Mouse (Mus musculus): ENCODE measurements at regions not wholly inside any gene's neighbourhood (a gene's known extent, or its start where the extent isn't known, plus 50 kb on each side); places are given as distances from the start of the nearest gene placed in this dataset.
"Not testable (repeated sequence)": the region's sequence is repeated elsewhere in the genome, so short reads cannot be mapped to it uniquely, and the experiment has no call there.

DNA sequence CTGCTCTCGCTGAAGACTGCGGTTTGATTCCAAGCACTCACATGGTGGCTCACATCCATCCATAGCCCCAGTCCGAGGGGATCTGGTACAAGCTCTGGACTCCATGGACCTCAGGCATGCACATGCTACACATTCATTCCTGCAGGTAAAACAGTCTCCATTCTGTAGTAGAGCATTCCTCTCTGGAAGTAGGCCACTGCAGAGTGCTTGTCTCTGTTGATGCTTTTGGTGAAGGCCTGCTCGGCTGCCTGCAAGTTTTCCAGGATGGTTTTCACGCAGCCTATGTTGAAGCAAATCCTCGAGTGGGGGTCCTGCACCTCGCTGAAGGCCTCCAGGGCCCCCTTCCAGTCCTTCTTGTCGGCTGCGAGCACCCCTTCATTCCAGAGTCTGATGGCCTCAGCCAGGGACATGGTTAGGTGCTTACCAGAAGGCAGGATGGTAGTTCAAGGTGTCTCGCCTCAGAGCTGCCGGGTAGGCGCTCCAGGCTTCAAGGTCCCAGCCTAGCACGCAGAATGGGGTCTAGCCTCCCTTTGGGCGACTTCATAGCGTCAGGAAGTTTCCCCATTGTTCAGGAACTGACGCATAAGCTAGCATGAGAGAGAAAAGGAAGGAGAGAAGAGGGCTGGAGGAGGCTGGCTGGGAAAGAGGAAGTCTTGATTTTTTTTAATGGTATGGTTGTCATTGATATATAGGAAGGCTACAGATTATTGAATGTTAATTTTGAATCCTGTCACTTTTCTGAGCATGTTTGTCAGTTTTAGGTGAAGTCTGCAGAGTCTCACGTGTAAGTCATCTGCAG lies 75.2 kb upstream of the Map3k1 start:
- not testable (repeated sequence) for H3K9me3 ChIP-seq; ATAC-seq; H3K9ac ChIP-seq; H3K27me3 ChIP-seq (replicated peaks); H3K36me3 ChIP-seq; H3K4me1 ChIP-seq (replicated peaks); H3K4me3 ChIP-seq (replicated peaks); H3K27ac ChIP-seq; H3K4me2 ChIP-seq (replicated peaks)
- 83% methylated on average over 17 of the region's 17 CpGs for WGBS

- Histone ChIP-seq H3K27ac (no peak overlapping the region), H3K4me3 (replicated peaks) (no peak overlapping the region), H3K4me1 (replicated peaks) (0 out of 2 replicates have a peak, but pooled peaks cover 3% of the 10 kb centered on the region), H3K4me2 (replicated peaks) (no peak overlapping the region), H3K9me3 (no peaks in the 10 kb centered on the region), H3K36me3 (no peaks in the 10 kb centered on the region), H3K9ac (no peak overlapping the region), H3K27me3 (replicated peaks) (no peaks in the 10 kb centered on the region)
- peak; percentile 43; the same call in 1 of the 2 replicates for ATAC-seq
- WGBS, result 57% methylated on average over 3 of the region's 3 CpGs
These were observed 82.0 kb upstream of the Map3k1 start for GRCm38 (mm10) chr13:111890792-111891191.

GRCm38 (mm10) chr13:111892141-111892540 lies 83.3 kb upstream of the Map3k1 start:
- Histone ChIP-seq H3K4me1 (replicated peaks) (peaks cover 7% of the 10 kb centered on the region; the same call in 1 of the 2 replicates), H3K9me3 (no peaks in the 10 kb centered on the region), H3K36me3 (no peaks in the 10 kb centered on the region), H3K27me3 (replicated peaks) (no peaks in the 10 kb centered on the region), H3K27ac (no peak overlapping the region), H3K9ac (no peak overlapping the region), H3K4me2 (replicated peaks) (no peak overlapping the region), H3K4me3 (replicated peaks) (no peak overlapping the region)
- ATAC-seq, result no peak
- 92% methylated on average over 8 of the region's 8 CpGs for WGBS

GRCm38 (mm10) chr13:111893221-111893713 lies 84.5 kb upstream of the Map3k1 start:
- WGBS, result 17% methylated on average over 14 of the region's 14 CpGs
- no peak overlapping the region; the same call in 1 of the 2 replicates for H3K4me2 ChIP-seq (replicated peaks)
- H3K4me1 ChIP-seq (replicated peaks), result peaks cover 7% of the 10 kb centered on the region; the same call in 1 of the 2 replicates
- H3K9ac ChIP-seq, result no peak overlapping the region
- no peak overlapping the region for H3K27ac ChIP-seq
- H3K27me3 ChIP-seq (replicated peaks), result no peaks in the 10 kb centered on the region
- no peak for ATAC-seq
- H3K4me3 ChIP-seq (replicated peaks), result no peak overlapping the region
- H3K36me3 ChIP-seq, result no peaks in the 10 kb centered on the region
- no peaks in the 10 kb centered on the region for H3K9me3 ChIP-seq

DNA sequence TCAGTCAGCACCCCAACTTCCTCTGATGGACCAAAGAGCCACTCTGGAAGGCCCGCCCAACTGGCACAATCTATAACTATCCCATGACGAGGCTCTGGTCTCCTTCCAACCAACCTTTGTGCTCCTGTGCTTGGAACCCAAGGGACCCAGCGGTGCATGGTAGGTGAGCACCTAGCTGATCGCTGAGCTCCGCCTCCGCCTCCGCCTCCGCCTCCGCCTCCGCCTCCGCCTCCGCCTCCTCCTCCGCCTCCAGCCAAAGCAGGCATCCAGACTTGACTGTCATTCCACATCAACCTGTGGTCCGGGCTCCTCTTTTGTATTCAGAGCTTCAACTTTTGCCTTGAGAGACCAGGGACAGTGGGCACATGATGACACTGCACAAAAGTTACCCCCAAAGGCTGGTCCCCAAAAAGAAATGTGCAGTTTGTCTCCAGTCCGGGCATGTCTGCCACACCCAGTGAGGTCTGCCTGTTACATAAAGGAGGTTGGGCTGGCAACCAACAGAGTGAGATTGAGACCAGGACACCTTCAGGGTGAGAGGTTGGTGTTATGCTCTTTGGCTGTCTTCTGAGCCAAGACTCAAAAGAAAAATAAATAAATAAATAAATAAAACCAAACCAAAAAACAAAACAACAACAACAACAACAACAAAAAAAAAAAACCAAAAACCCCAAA lies 86.1 kb upstream of the Map3k1 start:
- ATAC-seq, result peak; percentile 79
- Histone ChIP-seq H3K4me2 (replicated peaks) (peak overlapping the region; percentile 41), H3K27ac (no peak overlapping the region), H3K9me3 (no peaks in the 10 kb centered on the region), H3K36me3 (no peaks in the 10 kb centered on the region), H3K9ac (no peak overlapping the region), H3K4me3 (replicated peaks) (no peak overlapping the region), H3K4me1 (replicated peaks) (peaks cover 7% of the 10 kb centered on the region; the same call in 1 of the 2 replicates), H3K27me3 (replicated peaks) (no peaks in the 10 kb centered on the region)
- WGBS, result 56% methylated on average over 15 of the region's 15 CpGs

- Histone ChIP-seq H3K27ac (no peak overlapping the region), H3K27me3 (replicated peaks) (no peaks in the 10 kb centered on the region), H3K4me1 (replicated peaks) (peaks cover 7% of the 10 kb centered on the region; the same call in 1 of the 2 replicates), H3K4me2 (replicated peaks) (no peak overlapping the region), H3K9ac (no peak overlapping the region), H3K9me3 (no peaks in the 10 kb centered on the region), H3K36me3 (no peaks in the 10 kb centered on the region), H3K4me3 (replicated peaks) (no peak overlapping the region)
- no peak for ATAC-seq
- 22% methylated on average over 2 of the region's 2 CpGs for WGBS
These were observed 87.5 kb upstream of the Map3k1 start for GRCm38 (mm10) chr13:111896279-111896678.

DNA sequence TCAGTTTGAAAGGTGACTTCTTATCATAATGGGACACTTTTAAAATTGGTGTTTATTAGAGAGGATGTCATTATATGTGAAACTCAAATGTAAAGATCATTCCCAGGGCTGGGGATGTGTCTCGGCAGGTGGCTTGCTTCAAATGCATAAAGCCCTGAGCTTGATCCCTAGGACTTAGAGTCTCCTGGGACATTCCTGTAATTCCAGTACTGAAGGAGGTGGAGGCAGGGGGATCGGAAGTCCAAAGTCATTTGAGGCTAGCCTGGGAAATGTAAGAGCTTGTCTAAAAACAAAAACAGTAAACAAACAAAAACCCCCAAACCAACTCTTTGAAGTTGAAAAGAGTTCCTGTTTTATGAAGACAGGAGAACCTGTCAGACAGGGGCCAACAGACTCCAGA lies 94.6 kb upstream of the Map3k1 start:
- Histone ChIP-seq H3K36me3 (no peaks in the 10 kb centered on the region), H3K9ac (no peak overlapping the region), H3K27me3 (replicated peaks) (no peaks in the 10 kb centered on the region), H3K27ac (no peak overlapping the region), H3K4me1 (replicated peaks) (peaks cover 10% of the 10 kb centered on the region), H3K4me2 (replicated peaks) (no peak overlapping the region), H3K9me3 (no peaks in the 10 kb centered on the region), H3K4me3 (replicated peaks) (no peak overlapping the region)
- no peak for ATAC-seq
- 58% methylated on average over 2 of the region's 2 CpGs for WGBS

DNA sequence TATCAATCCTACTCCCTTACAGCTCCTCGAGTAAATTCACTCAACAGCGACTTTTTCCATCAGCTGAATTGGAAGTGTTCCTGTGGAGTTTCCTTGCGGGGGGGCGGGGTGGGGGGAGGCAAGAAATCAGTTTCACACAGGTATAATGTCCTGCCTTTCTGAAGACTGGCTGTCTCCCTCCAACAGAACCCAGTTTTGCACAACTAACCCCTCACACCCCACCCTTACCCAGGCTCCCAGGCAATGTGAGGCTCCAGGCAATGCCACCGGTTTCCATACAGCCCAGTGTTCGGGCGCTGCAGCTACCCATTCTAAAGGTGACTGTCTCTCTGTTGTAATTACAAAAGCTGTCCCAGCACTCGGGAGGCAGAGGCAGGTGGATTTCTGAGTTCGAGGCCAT lies 95.1 kb upstream of the Map3k1 start:
- no peak overlapping the region for H3K27ac ChIP-seq
- H3K9me3 ChIP-seq, result no peaks in the 10 kb centered on the region
- H3K9ac ChIP-seq, result no peak overlapping the region
- H3K4me2 ChIP-seq (replicated peaks), result no peak overlapping the region
- ATAC-seq, result no peak
- no peak overlapping the region for H3K4me3 ChIP-seq (replicated peaks)
- WGBS, result 64% methylated on average over 9 of the region's 9 CpGs
- peaks cover 10% of the 10 kb centered on the region for H3K4me1 ChIP-seq (replicated peaks)
- H3K27me3 ChIP-seq (replicated peaks), result no peaks in the 10 kb centered on the region
- no peaks in the 10 kb centered on the region for H3K36me3 ChIP-seq

- peak overlapping the region; percentile 23 for H3K9ac ChIP-seq
- H3K36me3 ChIP-seq, result no peaks in the 10 kb centered on the region
- H3K9me3 ChIP-seq, result no peaks in the 10 kb centered on the region
- H3K27ac ChIP-seq, result peak overlapping the region; percentile 60
- peaks cover 10% of the 10 kb centered on the region for H3K4me1 ChIP-seq (replicated peaks)
- ATAC-seq, result peak; percentile 57
- no peak overlapping the region for H3K4me3 ChIP-seq (replicated peaks)
- peak overlapping the region; percentile 40 for H3K4me2 ChIP-seq (replicated peaks)
- WGBS, result 31% methylated on average over 16 of the region's 17 CpGs
- H3K27me3 ChIP-seq (replicated peaks), result no peaks in the 10 kb centered on the region
These were observed 95.9 kb upstream of the Map3k1 start for GRCm38 (mm10) chr13:111904616-111905212.

DNA sequence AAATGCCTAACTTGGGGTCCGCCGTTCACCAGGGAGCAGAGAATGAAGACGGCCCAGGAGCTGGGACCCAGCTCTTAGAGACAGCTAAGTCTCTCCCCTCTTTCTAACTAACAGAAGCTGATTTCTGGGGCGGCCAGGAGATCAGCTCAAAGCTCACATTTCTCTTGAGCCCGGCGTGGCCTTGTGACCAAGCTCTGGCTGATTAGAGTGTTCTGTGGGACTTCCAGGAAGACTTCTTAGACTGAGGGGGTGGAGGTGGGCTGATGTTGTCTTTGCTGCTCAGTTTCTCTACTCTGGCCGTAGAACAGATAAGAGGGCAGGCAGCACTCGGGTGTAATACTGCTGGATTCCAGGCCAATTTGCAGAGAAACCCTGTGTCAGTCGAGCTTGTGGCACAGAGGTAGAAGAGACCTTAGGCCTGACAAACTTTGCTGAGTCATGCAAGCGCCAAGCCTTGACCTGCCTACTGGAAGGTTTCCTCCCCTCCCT lies 96.5 kb upstream of the Map3k1 start:
- H3K27ac ChIP-seq, result peak overlapping the region; percentile 60
- peaks cover 10% of the 10 kb centered on the region for H3K4me1 ChIP-seq (replicated peaks)
- WGBS, result 27% methylated on average over 10 of the region's 10 CpGs
- peak overlapping the region; percentile 23 for H3K9ac ChIP-seq
- H3K27me3 ChIP-seq (replicated peaks), result no peaks in the 10 kb centered on the region
- ATAC-seq, result peak; percentile 87
- H3K36me3 ChIP-seq, result no peaks in the 10 kb centered on the region
- no peak overlapping the region for H3K4me3 ChIP-seq (replicated peaks)
- no peaks in the 10 kb centered on the region for H3K9me3 ChIP-seq
- peak overlapping the region; percentile 40 for H3K4me2 ChIP-seq (replicated peaks)

GRCm38 (mm10) chr13:111911071-111911470 lies 102.3 kb upstream of the Map3k1 start:
- no peak overlapping the region for H3K9ac ChIP-seq
- no peaks in the 10 kb centered on the region for H3K27me3 ChIP-seq (replicated peaks)
- no peak for ATAC-seq
- H3K4me3 ChIP-seq (replicated peaks), result no peak overlapping the region
- H3K9me3 ChIP-seq, result no peaks in the 10 kb centered on the region
- no peak overlapping the region for H3K4me2 ChIP-seq (replicated peaks)
- H3K4me1 ChIP-seq (replicated peaks), result no peaks in the 10 kb centered on the region
- no peak overlapping the region for H3K27ac ChIP-seq
- 79% methylated on average over 5 of the region's 5 CpGs for WGBS
- no peaks in the 10 kb centered on the region for H3K36me3 ChIP-seq

DNA sequence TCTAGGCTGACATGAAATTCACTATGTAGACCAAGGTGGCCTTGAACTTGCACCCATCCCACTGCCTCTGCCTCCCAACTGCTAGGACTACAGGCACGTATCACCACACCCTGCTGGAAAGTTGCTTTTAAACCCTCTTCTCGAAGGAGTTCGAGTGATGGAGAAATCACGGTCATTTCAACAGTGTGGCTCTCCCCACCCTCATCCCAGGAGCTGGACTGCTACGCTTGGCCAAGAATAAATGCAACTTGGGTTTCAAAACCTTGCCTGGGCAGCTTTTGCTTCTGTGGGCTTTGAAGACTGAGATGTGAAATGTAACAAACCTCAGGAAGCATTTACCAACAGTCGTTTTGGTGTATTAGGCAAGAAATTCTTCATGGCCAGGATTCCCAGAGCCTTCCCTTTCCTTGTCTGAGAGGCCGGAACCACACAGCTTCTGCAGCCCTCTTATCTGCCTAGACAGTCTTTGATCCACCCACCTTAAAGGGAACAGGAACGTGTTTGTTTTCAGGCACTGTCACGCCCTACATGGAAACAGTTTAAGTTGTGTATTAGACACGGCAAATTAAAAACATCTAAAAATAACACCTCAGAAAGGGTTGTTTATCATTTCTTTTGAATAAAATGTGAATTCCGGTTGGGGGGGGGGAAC lies 103.0 kb upstream of the Map3k1 start:
- 71% methylated on average over 11 of the region's 11 CpGs for WGBS
- ATAC-seq, result peak; percentile 70; the same call in 1 of the 2 replicates
- H3K9ac ChIP-seq, result no peak overlapping the region

More for the DNA sequence above, 103.0 kb upstream of the Map3k1 start:
- Histone ChIP-seq H3K36me3 (no peaks in the 10 kb centered on the region), H3K4me3 (replicated peaks) (no peak overlapping the region), H3K27ac (no peak overlapping the region), H3K4me2 (replicated peaks) (no peak overlapping the region), H3K4me1 (replicated peaks) (no peaks in the 10 kb centered on the region), H3K9me3 (no peaks in the 10 kb centered on the region), H3K27me3 (replicated peaks) (no peaks in the 10 kb centered on the region)

All from intestine, embryonic 15.5 days (tissue).